Mouse (Mus musculus): ENCODE measurements around the gene Eif4e3. TPM values are rescaled to one million over a fixed set of nuclear protein-coding genes. Genes with fewer than 3 reads are reported as not detected.

Eif4e3 gene
- polyA plus RNA-seq, 1 experiment from 2014 or later = 7.1 TPM

DNA sequence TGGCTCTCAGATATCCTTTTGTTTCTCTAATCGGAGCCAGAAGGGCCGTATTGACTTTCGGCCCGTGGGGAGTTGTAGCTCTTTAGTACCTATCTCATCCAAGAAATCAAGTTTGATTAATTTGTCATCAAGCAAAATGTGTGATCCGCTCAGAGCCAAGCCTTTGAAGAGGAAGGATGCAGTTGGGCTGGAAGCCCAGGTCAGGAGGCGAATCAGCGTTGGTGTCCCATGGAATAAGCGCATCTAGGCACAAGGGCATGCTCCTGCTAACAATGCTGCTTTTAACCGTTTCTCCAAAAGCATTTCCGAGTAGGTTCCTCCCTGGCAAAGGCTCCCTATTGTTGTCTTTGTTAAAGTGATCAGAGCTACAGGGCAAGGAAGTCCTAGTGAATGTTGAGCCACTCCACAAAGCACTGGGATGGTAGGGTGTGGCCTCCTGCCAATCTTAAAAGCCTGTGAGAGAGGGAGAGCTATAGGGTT is 51.3 kb downstream of the Eif4e3 start:
- Histone ChIP-seq H3K4me1 (peaks cover 35% of the 10 kb centered on the region), H3K9me3 (no peaks in the 10 kb centered on the region), H3K27ac (no peak overlapping the region), H3K4me3 (no peak overlapping the region), H3K27me3 (ENCODE audit: insufficient read depth, poor library complexity, severe bottlenecking) (peaks cover 8% of the 10 kb centered on the region; the same call in 1 of the 2 replicates), H3K36me3 (no peaks in the 10 kb centered on the region)
- no peak for DNase-seq (ENCODE audit: low spot score)
- 47% methylated on average over 10 of the region's 10 CpGs for WGBS

DNA sequence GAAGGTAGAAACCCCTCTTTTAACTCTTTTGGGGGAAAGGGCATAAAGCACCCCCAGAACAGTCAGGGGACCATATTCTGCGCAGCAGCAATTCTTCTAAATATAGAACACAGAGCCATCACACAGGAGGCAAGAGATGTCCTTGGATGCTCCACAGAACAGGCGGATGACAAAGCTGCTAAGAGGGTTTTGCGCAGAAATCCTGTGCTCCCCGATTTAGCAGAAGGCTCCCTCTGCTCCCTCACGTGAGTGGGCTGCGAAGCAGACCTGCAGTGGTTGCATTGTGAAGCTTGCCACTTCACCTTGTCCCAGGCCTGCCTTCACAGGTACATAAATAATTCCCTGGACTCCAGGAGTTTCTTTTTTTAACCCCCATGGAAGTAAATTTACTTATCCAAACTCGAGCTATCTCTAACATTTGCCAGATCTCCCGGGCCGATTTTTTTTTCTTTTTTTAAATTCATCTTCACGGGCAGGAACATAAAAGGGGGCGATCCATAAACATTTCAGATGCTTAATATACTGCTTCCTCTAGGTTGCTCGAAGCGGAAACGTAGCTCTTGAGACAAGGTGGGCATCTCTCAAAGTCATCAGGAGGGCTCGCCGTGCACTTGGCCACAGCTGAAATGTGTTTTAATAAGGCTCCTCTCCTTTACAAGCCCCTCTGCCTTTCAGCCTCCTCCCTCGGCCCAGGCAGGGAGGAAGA is 51.9 kb downstream of the Eif4e3 start:
- Histone ChIP-seq H3K36me3 (no peaks in the 10 kb centered on the region), H3K4me1 (peaks cover 35% of the 10 kb centered on the region), H3K4me3 (no peak overlapping the region), H3K9me3 (no peaks in the 10 kb centered on the region), H3K27ac (no peak overlapping the region), H3K27me3 (ENCODE audit: insufficient read depth, poor library complexity, severe bottlenecking) (peaks cover 8% of the 10 kb centered on the region; the same call in 1 of the 2 replicates)
- WGBS = 65% methylated on average over 17 of the region's 17 CpGs
- DNase-seq (ENCODE audit: low spot score) = no peak

DNA sequence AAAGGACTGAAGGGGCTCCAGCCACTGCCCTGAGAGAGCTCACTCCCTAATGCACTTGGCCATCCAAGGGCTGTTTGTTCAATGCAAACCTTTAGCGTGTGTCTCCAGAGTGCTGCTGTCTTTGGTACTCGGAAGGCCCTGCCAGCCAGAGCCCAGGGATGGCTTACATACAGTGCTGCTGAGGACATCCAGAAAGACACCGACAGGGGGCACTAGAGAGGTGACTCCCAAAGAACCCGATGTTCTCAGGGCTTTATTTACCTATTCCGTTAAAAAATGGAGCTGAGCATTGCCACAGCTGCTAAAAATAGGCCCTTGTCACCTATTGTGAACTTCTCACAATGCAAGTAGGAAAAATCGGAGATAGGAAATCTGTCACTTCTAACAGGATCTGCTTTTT is 54.7 kb downstream of the Eif4e3 start:
- WGBS = 50% methylated on average over 6 of the region's 6 CpGs
- Histone ChIP-seq H3K4me3 (no peak overlapping the region), H3K4me1 (peaks cover 32% of the 10 kb centered on the region), H3K27me3 (ENCODE audit: insufficient read depth, poor library complexity, severe bottlenecking) (peaks cover 8% of the 10 kb centered on the region; the same call in 1 of the 2 replicates), H3K36me3 (no peaks in the 10 kb centered on the region), H3K27ac (no peak overlapping the region), H3K9me3 (no peaks in the 10 kb centered on the region)
- DNase-seq (ENCODE audit: low spot score) = no peak

DNA sequence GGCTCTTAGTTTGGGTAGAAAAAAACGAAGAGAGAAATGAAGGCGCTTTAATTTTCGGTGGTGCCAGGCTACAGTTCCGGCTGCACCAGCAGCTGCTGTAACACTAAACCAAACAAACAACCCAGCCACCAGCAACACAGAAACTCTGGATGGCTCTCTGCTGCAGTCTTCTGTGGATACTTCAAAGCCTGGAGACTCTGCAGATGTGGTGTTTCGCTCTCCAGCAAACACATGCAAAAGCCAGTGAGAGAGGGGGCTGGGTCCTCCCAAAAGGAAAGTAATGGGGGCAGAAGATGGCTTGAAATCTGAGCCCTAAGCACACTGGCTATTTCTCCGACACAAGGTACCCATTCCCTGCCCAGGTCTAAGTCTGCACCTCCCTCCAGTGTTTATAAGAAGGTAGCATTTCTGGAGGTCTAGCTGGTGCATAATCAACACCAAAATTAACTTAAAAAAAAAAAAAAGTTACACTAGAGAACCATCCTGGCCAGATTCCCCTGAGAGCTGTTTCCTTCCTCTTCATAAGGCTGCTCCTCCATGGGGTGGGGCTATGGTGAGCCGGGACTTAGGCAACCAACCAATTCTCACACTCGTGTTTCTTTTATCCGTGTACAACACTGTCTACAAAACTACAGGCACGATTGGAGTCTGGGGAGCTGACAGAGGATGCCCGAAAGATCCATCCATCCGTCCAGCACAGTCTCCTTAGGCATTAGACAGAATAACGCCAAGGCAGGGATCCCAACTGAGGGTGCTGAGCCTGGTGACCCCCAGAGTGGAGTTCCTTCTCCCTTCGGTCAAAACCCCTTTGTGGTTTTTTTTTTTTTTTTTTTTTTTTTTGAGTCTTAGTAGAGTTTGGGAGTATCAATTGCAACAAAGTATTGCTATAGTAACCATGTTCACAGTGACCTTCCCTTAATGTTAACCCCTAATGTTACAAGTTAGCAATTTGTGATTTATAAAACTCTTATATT is 55.8 kb downstream of the Eif4e3 start:
- H3K27me3 ChIP-seq (ENCODE audit: insufficient read depth, poor library complexity, severe bottlenecking) = peaks cover 8% of the 10 kb centered on the region; the same call in 1 of the 2 replicates
- no peaks in the 10 kb centered on the region for H3K9me3 ChIP-seq
- H3K4me1 ChIP-seq = peaks cover 31% of the 10 kb centered on the region
- H3K4me3 ChIP-seq = no peak overlapping the region
- no peak for DNase-seq (ENCODE audit: low spot score)
- WGBS = 39% methylated on average over 14 of the region's 14 CpGs
- H3K27ac ChIP-seq = no peak overlapping the region
- H3K36me3 ChIP-seq = no peaks in the 10 kb centered on the region

DNA sequence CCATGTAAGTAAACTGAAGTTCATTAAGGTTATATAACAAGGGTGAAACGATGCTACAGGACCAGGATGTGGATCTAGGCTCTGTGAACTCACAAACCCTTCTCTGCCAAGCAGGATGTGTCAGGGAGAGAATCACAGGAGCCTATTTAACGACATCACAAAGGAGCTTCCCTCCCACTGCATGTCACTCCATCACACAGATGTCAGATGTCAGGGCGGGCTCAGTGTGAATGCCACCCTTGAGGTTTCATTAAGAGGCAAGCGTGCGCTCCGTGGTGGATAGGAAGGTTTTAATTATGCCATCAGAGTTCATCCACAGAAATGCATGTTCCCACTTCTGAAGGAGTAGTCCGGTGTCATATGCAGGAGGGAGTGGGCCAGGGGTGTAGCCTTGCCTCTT is 60.5 kb downstream of the Eif4e3 start:
- 76% methylated on average over 7 of the region's 7 CpGs for WGBS
- no peak overlapping the region for H3K27ac ChIP-seq

DNA sequence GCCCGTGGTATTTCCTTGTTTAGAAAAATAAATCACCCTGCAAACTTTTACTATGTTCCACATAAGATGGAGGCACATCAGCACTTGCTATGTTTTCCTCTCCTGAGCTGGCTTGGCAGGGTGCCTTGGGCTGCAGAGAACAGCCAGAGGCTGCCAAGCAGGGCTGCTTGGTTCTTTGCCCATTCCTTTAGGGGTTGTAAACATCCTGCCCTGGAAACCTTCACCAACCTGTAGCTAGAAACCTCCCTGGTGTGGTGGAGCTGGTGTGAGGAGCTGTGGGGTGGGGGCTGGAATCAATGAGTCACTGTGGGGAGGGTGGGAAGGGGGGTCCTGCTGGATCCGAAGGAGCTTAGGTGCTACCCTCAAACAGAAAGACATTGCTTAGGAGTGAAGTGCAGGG is 61.8 kb downstream of the Eif4e3 start:
- WGBS = 64% methylated on average over 2 of the region's 2 CpGs
- no peak for DNase-seq (ENCODE audit: low spot score)
- Histone ChIP-seq H3K4me1 (no peaks in the 10 kb centered on the region; the same call in 1 of the 2 replicates), H3K9me3 (no peaks in the 10 kb centered on the region), H3K4me3 (no peak overlapping the region), H3K36me3 (no peaks in the 10 kb centered on the region), H3K27ac (no peak overlapping the region), H3K27me3 (ENCODE audit: insufficient read depth, poor library complexity, severe bottlenecking) (no peaks in the 10 kb centered on the region; the same call in 1 of the 2 replicates)

More for the DNA sequence above, 60.5 kb downstream of the Eif4e3 start:
- no peak overlapping the region for H3K4me3 ChIP-seq
- H3K27me3 ChIP-seq (ENCODE audit: insufficient read depth, poor library complexity, severe bottlenecking) = no peaks in the 10 kb centered on the region; the same call in 1 of the 2 replicates
- peaks cover 7% of the 10 kb centered on the region; the same call in 1 of the 2 replicates for H3K4me1 ChIP-seq
- DNase-seq (ENCODE audit: low spot score) = no peak
- H3K9me3 ChIP-seq = no peaks in the 10 kb centered on the region
- H3K36me3 ChIP-seq = no peaks in the 10 kb centered on the region

DNA sequence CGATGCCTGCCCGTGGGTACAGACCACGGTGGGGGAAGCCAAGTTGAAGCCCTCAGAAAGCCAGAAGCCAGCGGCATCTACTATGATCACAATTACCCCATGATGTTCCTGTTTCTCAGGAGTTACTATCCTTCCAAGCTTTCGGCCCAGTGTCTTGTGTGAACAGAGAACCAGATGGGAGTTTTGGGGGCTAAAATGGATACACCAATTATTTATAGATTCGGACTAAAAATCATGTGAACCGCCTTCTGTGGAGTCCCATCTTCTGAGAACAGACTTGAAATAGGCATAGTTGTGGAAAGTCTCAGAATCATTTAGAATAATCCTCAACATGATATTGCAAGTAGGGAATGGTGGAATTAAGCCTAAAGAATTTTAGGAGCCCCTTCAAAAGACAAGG is 64.1 kb downstream of the Eif4e3 start:
- WGBS = 82% methylated on average over 7 of the region's 7 CpGs
- Histone ChIP-seq H3K27ac (no peak overlapping the region), H3K4me1 (no peaks in the 10 kb centered on the region), H3K4me3 (no peak overlapping the region), H3K36me3 (no peaks in the 10 kb centered on the region), H3K27me3 (ENCODE audit: insufficient read depth, poor library complexity, severe bottlenecking) (no peaks in the 10 kb centered on the region; the same call in 1 of the 2 replicates), H3K9me3 (no peaks in the 10 kb centered on the region)
- no peak for DNase-seq (ENCODE audit: low spot score)

DNA sequence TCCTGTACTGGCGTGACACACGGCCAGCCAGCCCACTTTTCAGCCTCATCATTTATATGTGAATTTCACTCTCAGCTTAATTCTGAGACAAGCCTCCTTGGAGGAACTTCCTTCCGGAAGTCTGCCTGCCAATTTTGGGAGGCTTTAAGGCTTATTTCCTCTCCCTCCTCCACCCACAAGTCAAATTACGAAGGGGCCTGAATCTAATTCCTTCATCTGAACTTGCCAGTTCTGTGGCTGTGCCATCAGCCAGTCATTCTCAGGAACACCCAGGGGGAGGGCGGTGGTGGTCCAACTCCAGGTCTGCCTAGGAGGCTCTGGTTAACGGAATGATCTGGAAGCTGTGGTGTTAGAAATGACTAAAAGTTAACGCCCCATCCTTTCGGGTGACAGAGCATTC is 65.7 kb downstream of the Eif4e3 start:
- no peak overlapping the region for H3K27ac ChIP-seq
- H3K4me1 ChIP-seq = no peaks in the 10 kb centered on the region
- no peak overlapping the region for H3K4me3 ChIP-seq
- WGBS = 74% methylated on average over 8 of the region's 8 CpGs
- no peaks in the 10 kb centered on the region for H3K9me3 ChIP-seq
- H3K27me3 ChIP-seq (ENCODE audit: insufficient read depth, poor library complexity, severe bottlenecking) = no peaks in the 10 kb centered on the region; the same call in 1 of the 2 replicates
- DNase-seq (ENCODE audit: low spot score) = no peak
- H3K36me3 ChIP-seq = no peaks in the 10 kb centered on the region

DNA sequence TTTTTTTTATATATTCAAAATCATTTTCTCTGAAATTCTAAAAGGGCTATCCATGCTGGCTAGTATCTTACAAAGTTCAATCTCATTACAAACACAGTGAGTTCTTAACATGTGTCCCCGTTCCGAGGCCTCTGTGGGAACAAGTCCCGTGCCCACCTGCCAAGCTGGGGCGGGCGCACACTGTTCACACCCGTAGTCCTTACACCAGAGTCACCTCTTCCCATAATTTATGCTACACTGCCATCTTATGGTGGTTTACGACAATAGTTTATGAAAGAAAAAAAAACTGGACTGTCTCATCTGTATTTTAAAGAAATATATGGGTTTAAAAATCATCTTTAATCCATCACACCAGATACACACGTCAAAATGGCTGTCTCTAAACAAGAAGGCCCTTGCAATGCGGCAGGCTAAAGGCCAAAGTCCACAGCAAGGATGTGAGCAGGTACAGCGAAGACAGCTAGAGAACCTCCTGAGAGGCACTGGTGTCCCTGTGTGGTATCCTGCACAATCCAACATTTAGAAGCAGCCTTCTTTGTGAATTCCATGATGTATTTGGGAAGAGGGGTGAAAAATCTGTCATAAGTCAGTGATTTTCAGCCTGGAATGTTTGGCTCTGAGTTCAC is 66.3 kb downstream of the Eif4e3 start:
- WGBS = 46% methylated on average over 10 of the region's 10 CpGs
- no peaks in the 10 kb centered on the region for H3K4me1 ChIP-seq
- no peak for DNase-seq (ENCODE audit: low spot score)

DNA sequence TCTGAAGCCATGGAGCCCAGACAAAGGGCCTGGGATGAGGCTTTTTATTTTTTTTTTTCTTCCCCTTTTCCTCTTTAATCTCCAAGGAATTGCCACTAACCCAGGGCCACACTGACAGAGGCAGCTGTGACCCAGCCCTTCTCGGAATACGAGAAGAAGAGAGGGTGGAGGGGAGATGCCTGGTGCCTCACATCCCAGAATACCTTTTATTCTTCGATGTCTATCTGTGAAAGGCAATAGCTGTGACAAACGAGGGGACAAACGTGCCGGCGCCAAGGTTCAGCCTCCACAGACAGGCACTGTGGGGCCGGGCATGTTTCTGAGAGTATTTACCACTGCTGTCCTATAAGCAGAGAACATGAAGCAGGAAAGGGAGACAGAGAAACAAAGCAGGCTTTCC is 66.9 kb downstream of the Eif4e3 start:
- Histone ChIP-seq H3K27me3 (ENCODE audit: insufficient read depth, poor library complexity, severe bottlenecking) (no peaks in the 10 kb centered on the region; the same call in 1 of the 2 replicates), H3K4me3 (no peak overlapping the region), H3K36me3 (no peaks in the 10 kb centered on the region), H3K27ac (no peak overlapping the region), H3K9me3 (no peaks in the 10 kb centered on the region), H3K4me1 (no peaks in the 10 kb centered on the region)
- no peak for DNase-seq (ENCODE audit: low spot score)
- 64% methylated on average over 8 of the region's 8 CpGs for WGBS

More for the DNA sequence above, 66.3 kb downstream of the Eif4e3 start:
- no peaks in the 10 kb centered on the region for H3K9me3 ChIP-seq
- H3K27me3 ChIP-seq (ENCODE audit: insufficient read depth, poor library complexity, severe bottlenecking) = no peaks in the 10 kb centered on the region; the same call in 1 of the 2 replicates
- no peak overlapping the region for H3K27ac ChIP-seq
- H3K36me3 ChIP-seq = no peaks in the 10 kb centered on the region
- no peak overlapping the region for H3K4me3 ChIP-seq

DNA sequence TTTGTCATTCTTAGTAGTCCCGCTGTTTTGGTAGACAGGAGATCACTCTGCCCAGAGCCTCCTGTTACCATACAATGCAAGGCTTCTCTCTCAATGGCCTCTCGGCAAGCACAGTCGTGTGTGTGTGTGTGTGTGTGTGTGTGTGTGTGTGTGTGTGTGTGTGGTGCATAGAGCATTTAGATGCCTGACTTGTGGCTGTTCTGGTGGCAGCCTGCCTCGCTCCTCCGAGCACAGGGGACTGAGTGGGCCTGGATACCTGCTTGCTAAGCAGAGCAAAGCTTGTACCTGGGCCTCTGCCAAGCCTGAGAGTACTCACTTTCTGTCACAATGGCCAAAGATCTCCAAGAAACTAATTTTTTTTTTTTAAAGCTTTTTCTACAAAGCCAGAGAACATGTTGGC is 67.3 kb downstream of the Eif4e3 start:
- no peaks in the 10 kb centered on the region for H3K9me3 ChIP-seq
- DNase-seq (ENCODE audit: low spot score) = no peak
- H3K27ac ChIP-seq = no peak overlapping the region
- 67% methylated on average over 5 of the region's 5 CpGs for WGBS
- H3K36me3 ChIP-seq = no peaks in the 10 kb centered on the region
- H3K27me3 ChIP-seq (ENCODE audit: insufficient read depth, poor library complexity, severe bottlenecking) = no peaks in the 10 kb centered on the region; the same call in 1 of the 2 replicates
- no peak overlapping the region for H3K4me3 ChIP-seq
- H3K4me1 ChIP-seq = no peaks in the 10 kb centered on the region

DNA sequence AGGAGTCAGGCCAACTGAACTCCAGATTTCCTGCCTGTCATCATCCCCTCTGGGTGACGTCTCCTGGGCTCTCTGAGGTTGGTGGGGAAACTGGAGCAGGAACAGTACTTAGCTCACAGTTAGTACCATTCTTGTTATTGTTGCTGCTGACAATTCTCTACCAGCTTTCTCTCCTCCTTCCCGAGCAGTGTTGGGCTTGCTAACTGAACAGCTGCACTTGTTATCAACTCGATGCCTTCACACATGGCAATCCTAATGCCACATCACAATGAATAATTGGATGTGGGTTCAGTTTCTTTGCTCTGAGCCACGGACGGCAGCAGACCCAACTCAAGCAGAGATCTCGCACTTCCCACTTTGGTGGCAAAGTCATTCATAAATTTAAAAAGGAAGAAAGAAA is 89.5 kb downstream of the Eif4e3 start:
- Histone ChIP-seq H3K27ac (no peak overlapping the region), H3K27me3 (ENCODE audit: insufficient read depth, poor library complexity, severe bottlenecking) (no peaks in the 10 kb centered on the region), H3K9me3 (no peaks in the 10 kb centered on the region), H3K4me1 (0 out of 2 replicates have a peak, but pooled peaks cover 8% of the 10 kb centered on the region), H3K36me3 (no peaks in the 10 kb centered on the region), H3K4me3 (no peak overlapping the region)
- no peak for DNase-seq (ENCODE audit: low spot score)
- 59% methylated on average over 6 of the region's 6 CpGs for WGBS

Measured in heart, embryonic 10.5 days (tissue).